Mouse (Mus musculus) liver, embryonic 11.5 days (tissue): Measurements from ENCODE around the gene Sec23a. TPM values are rescaled to one million over a fixed set of nuclear protein-coding genes. Genes with fewer than 3 reads are reported as not detected.
A peak's percentile ranks its signal among the peaks of the same experiment; 100 is the strongest.
"Not testable (repeated sequence)": the region's sequence is repeated elsewhere in the genome, so short reads cannot be mapped to it uniquely, and the experiment has no call there.

Source experiments
- ATAC-seq: fragments of 200-750 bp; cut with Nextera tagmentation; replicated peaks from 2 replicates; pipeline ENCODE4 v1.8.0; 2017; ENCODE audit warnings: moderate number of reproducible peaks, mild to moderate bottlenecking, moderate TSS enrichment, moderate library complexity; ENCODE audit not compliant: low FRiP score
- DNase-seq: peaks from one replicate; pipeline ENCODE4 v3.0.0-alpha.2; 2017; ENCODE audit warnings: low spot score
- H3K27ac ChIP-seq: fragments of 300-500 bp; sonication (generic); 2 replicates; pipeline ENCODE4 v1.5.1; 2014; ENCODE audit warnings: mild to moderate bottlenecking, low read depth, low read length, control low read depth
- H3K27me3 ChIP-seq: fragments of 300-500 bp; sonication (generic); replicated peaks from 2 replicates; pipeline ENCODE4 v1.6.1; 2014; ENCODE audit warnings: low read length, mixed read lengths; ENCODE audit not compliant: control insufficient read depth, insufficient read depth
- H3K36me3 ChIP-seq: fragments of 300-500 bp; sonication (generic); 2 replicates; pipeline ENCODE4 v1.6.1; 2014; ENCODE audit warnings: mild to moderate bottlenecking, low read length, moderate library complexity, mixed read lengths; ENCODE audit not compliant: control insufficient read depth, insufficient read depth
- H3K4me1 ChIP-seq: fragments of 300-500 bp; sonication (generic); replicated peaks from 2 replicates; pipeline ENCODE4 v1.6.1; 2014; ENCODE audit warnings: low read length, mixed read lengths; ENCODE audit not compliant: control insufficient read depth, insufficient read depth
- H3K4me2 ChIP-seq: fragments of 300-500 bp; sonication (generic); 2 replicates; pipeline ENCODE4 v1.6.1; 2014; ENCODE audit warnings: mild to moderate bottlenecking, control low read depth, moderate library complexity
- H3K4me3 ChIP-seq: fragments of 300-500 bp; sonication (generic); 2 replicates; pipeline ENCODE4 v1.5.1; 2014; ENCODE audit warnings: low read depth, low read length, control low read depth
- H3K9ac ChIP-seq: fragments of 300-500 bp; sonication (generic); 2 replicates; pipeline ENCODE4 v1.6.1; 2014; ENCODE audit warnings: low read depth, low read length, control low read depth
- H3K9me3 ChIP-seq: fragments of 300-500 bp; sonication (generic); 2 replicates; pipeline ENCODE4 v1.6.1; 2016; ENCODE audit warnings: low read length, inconsistent platforms, mixed read lengths; ENCODE audit not compliant: control insufficient read depth
- WGBS: fragments of 180-500 bp; shearing (Covaris S2); extraction: QIAGEN DNeasy Blood & Tissue Kit; methylation state at CpG from one replicate; pipeline ENCODE4 v1.1.7; 2014; 5-methylcytosine and 5-hydroxymethylcytosine counted together
- polyA plus RNA-seq: library from polyadenylated mRNA; unstranded; fragments of >200 nt; fragmentation: Nextera tagmentation; extraction: Ambion mirVana; gene quantifications from 2 replicates; pipeline ENCODE4 v1.2.1, GENCODE M21; 2014

Sec23a gene
- polyA plus RNA-seq, 1 experiment from 2014 or later = 42.5 TPM

- DNase-seq (peak; percentile 84), ATAC-seq (peak; percentile 81)
- H3K27ac ChIP-seq = peak within 1 kb of the TSS; percentile 82
- H3K36me3 ChIP-seq = peaks cover 8% of the 10 kb centered on the region
- peak within 1 kb of the TSS; percentile 90 for H3K9ac ChIP-seq
- no peaks in the 10 kb centered on the region for H3K9me3 ChIP-seq
- H3K4me1 ChIP-seq = peaks cover 8% of the 10 kb centered on the region
- peak within 1 kb of the TSS; percentile 78 for H3K4me2 ChIP-seq
- H3K27me3 ChIP-seq = no peaks in the 10 kb centered on the region
- peak within 1 kb of the TSS; percentile 63 for H3K4me3 ChIP-seq
- WGBS = under 1% methylated on average over 28 of the region's 28 CpGs
Observed at GRCm38 (mm10) chr12:59013234-59013633, 1.4 kb upstream of the Sec23a start, which contains the start of gene Gemin2. TSS of gene Gemin2 (plus strand) at chr12:59013393.

DNA sequence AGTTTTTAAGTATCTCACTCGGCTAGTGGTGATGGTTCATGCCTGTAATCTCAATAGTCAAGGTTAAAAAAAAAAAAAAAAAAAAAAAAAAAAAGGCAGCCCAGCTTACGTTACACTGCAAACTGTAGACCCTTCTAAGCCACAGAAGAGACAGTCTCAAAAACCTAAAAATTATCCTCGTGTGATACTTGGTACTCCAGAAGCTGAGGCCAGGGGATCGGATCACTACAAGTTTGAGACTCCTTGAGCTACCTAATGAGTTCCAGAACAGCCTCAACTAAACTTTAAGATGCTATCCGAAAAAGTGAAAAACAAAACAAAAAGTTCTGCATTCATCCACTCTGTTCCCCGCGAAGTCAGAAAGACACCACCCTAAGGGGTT, 884 bp upstream of the Sec23a start:
- peak overlapping the region; percentile 82 for H3K27ac ChIP-seq
- peak overlapping the region; percentile 90 for H3K9ac ChIP-seq
- no peaks in the 10 kb centered on the region for H3K27me3 ChIP-seq
- DNase-seq (peak; percentile 35), ATAC-seq (no peak)
- no peaks in the 10 kb centered on the region for H3K9me3 ChIP-seq
- H3K4me2 ChIP-seq = peak overlapping the region; percentile 78
- 2% methylated on average over 7 of the region's 7 CpGs for WGBS
- H3K36me3 ChIP-seq = peaks cover 4% of the 10 kb centered on the region; the same call in 1 of the 2 replicates
- H3K4me3 ChIP-seq = peak overlapping the region; percentile 63
- peaks cover 8% of the 10 kb centered on the region for H3K4me1 ChIP-seq

DNA sequence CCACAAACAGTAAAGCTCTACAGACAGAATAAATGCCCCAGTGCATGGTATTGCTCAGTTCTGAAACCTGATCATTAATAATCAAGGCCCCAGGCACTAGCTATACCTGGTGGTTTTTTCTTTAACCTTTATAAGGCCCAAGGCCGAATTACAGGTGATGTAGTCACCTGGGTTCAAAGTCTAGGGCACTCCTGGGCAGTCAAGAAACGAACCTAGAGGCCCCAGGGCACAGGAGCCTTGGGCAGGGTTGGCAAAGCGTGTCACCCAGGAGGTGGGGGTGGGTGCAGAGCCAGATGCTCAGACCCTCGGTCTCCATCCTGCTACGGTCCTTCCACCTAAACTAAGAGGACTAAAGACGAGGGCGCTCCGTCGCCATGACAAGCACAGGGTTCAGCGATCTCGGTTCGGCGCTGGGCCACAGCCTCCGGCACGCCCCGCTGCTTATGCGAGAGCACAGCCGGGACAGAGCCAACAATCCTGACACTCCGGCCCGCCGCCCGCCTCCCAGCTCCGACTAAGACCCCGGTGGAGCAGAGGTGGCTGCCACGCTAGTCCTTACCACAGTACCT, 458 bp downstream of the Sec23a start:
- H3K4me2 ChIP-seq = peak overlapping the region; percentile 70
- no peaks in the 10 kb centered on the region for H3K27me3 ChIP-seq
- DNase-seq = no peak
- H3K9me3 ChIP-seq = no peaks in the 10 kb centered on the region
- peak overlapping the region; percentile 63 for H3K4me3 ChIP-seq
- H3K9ac ChIP-seq = peak overlapping the region; percentile 74
- WGBS = 0% methylated on average over 25 of the region's 25 CpGs
- peaks cover 8% of the 10 kb centered on the region for H3K4me1 ChIP-seq
- H3K27ac ChIP-seq = peak overlapping the region; percentile 85
- peaks cover 7% of the 10 kb centered on the region; the same call in 1 of the 2 replicates for H3K36me3 ChIP-seq
- peak; percentile 69; the same call in 1 of the 2 replicates for ATAC-seq

GRCm38 (mm10) chr12:59010482-59010881, 1.3 kb downstream of the Sec23a start:
- DNase-seq (no peak), ATAC-seq (no peak)
- 70% methylated on average over 2 of the region's 2 CpGs for WGBS

DNA sequence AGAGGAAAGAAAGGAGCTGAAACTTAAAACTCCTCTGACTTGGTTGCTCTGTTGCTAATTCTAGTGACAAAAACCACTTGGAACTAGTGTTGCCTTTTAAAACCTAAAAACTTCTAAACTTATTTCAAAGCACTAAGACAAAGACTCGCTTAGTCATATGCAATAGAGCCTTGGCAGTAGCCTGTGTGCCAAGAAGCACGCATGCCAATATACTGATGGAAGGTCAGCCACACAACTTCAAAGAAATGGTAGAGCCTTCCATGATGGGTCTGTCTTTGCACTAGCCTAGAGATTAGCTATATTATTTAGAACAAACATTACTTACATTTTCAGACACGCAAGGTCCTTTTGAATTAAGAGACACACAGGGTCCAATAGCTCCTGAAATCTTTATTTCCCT, 26.1 kb downstream of the Sec23a start:
- DNase-seq = no peak

More at GRCm38 (mm10) chr12:59010482-59010881, 1.3 kb downstream of the Sec23a start:
- Histone ChIP-seq H3K27ac (no peak overlapping the region; the same call in 1 of the 2 replicates), H3K9ac (no peak overlapping the region), H3K4me1 (peaks cover 8% of the 10 kb centered on the region), H3K36me3 (peaks cover 10% of the 10 kb centered on the region; the same call in 1 of the 2 replicates), H3K4me3 (peak overlapping the region; percentile 63; the same call in 1 of the 2 replicates), H3K27me3 (no peaks in the 10 kb centered on the region), H3K9me3 (no peaks in the 10 kb centered on the region), H3K4me2 (peak overlapping the region; percentile 70)

DNA sequence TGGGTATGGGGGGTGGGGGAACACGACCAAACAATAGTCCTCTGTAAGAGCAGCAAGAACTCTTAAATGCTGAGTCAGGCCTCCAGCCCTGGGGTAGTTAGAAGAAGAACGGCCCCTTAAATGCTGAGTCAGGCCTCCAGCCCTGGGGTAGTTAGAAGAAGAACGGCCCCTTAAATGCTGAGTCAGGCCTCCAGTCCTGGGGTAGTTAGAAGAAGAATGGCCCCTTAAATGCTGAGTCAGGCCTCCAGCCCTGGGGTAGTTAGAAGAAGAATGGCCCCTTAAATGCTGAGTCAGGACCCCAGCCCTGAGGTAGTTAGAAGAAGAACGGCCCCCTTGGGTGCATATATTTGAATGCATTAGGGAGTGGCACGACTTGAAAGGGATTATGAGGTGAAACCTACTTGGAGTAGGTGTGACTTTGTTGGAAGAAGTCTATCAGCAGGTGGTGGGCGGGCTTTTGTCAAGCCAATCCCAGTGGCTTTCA, 30.6 kb downstream of the Sec23a start:
- not testable (repeated sequence) for H3K36me3 ChIP-seq, H3K9me3 ChIP-seq, H3K4me1 ChIP-seq, H3K4me2 ChIP-seq, H3K9ac ChIP-seq, DNase-seq, H3K27me3 ChIP-seq, H3K4me3 ChIP-seq
- peak overlapping the region; percentile 32; the same call in 1 of the 2 replicates for H3K27ac ChIP-seq
- ATAC-seq = peak; percentile 69
- 55% methylated on average over 5 of the region's 6 CpGs for WGBS

More for the DNA sequence above, 26.1 kb downstream of the Sec23a start:
- Histone ChIP-seq H3K27ac (no peak overlapping the region), H3K4me1 (no peaks in the 10 kb centered on the region), H3K4me2 (no peak overlapping the region), H3K36me3 (peaks cover 12% of the 10 kb centered on the region; the same call in 1 of the 2 replicates), H3K9me3 (no peaks in the 10 kb centered on the region), H3K27me3 (no peaks in the 10 kb centered on the region), H3K4me3 (no peak overlapping the region), H3K9ac (no peak overlapping the region)
- ATAC-seq = no peak
- 98% methylated on average over 3 of the region's 3 CpGs for WGBS

GRCm38 (mm10) chr12:58976966-58977365, 34.9 kb downstream of the Sec23a start:
- H3K4me3 ChIP-seq = no peak overlapping the region
- no peak for ATAC-seq
- no peak overlapping the region for H3K27ac ChIP-seq
- H3K36me3 ChIP-seq = peaks cover 5% of the 10 kb centered on the region; the same call in 1 of the 2 replicates
- H3K9ac ChIP-seq = no peak overlapping the region
- no peak overlapping the region for H3K4me2 ChIP-seq
- no peak for DNase-seq
- 90% methylated on average over 2 of the region's 2 CpGs for WGBS
- H3K4me1 ChIP-seq = no peaks in the 10 kb centered on the region
- H3K27me3 ChIP-seq = no peaks in the 10 kb centered on the region
- no peaks in the 10 kb centered on the region for H3K9me3 ChIP-seq

DNA sequence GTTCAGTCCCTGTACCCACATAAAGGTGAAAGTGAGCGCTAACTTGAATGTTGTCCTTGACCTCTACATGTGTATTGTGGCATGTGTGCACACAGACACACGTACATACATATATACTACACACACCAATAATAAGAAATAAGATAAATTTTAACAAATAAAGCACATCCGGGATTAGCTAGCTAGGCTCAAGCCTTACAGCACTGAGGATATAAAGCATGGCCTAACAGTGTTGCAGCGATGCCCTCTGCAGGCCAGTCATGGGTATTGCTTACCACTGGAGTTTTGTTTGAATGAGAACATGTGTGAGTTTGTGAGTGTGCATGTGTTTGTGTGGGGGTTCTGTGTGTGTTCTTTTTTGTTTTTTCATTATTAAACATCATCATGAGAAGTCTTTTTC, 47.2 kb downstream of the Sec23a start:
- Histone ChIP-seq H3K27me3 (no peaks in the 10 kb centered on the region), H3K9ac (no peak overlapping the region), H3K4me3 (no peak overlapping the region), H3K27ac (no peak overlapping the region), H3K36me3 (peaks cover 10% of the 10 kb centered on the region; the same call in 1 of the 2 replicates), H3K4me2 (no peak overlapping the region), H3K9me3 (no peaks in the 10 kb centered on the region), H3K4me1 (no peaks in the 10 kb centered on the region)
- 72% methylated on average over 4 of the region's 4 CpGs for WGBS
- ATAC-seq (no peak), DNase-seq (no peak)

DNA sequence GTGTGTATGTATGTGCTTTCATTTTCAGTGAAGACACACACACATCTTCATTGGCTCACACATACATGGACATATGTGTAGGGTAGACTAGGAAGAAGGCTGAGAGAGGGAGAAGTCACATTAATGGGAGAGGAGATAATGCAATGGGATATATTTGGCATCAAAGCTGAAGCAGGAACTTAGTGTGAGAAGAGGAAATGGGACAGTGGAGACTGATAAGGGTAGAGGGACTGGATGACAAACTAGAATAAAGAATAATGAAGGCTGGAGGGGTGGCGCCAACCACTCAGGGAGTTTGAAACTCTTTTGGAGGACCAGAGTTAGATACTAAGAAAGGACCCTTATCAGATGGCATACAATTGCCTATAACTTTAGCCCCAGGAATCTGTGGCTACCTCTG, 51.0 kb downstream of the Sec23a start:
- 71% methylated on average over 1 of the region's 1 CpGs for WGBS
- H3K36me3 ChIP-seq = peaks cover 5% of the 10 kb centered on the region; the same call in 1 of the 2 replicates

More for the DNA sequence above, 51.0 kb downstream of the Sec23a start:
- ATAC-seq (no peak), DNase-seq (no peak)
- no peaks in the 10 kb centered on the region for H3K27me3 ChIP-seq
- no peaks in the 10 kb centered on the region for H3K9me3 ChIP-seq
- no peak overlapping the region for H3K27ac ChIP-seq
- no peak overlapping the region for H3K9ac ChIP-seq
- no peak overlapping the region for H3K4me3 ChIP-seq
- H3K4me2 ChIP-seq = no peak overlapping the region
- no peaks in the 10 kb centered on the region for H3K4me1 ChIP-seq
